9 mouse cellular contexts compared by ENCODE assay signal in genomic region chr2:32653764-32654163, GRCm38 (mm10). TPM values are rescaled to one million over a fixed set of nuclear protein-coding genes. Genes with fewer than 3 reads are reported as not detected.
DNase-seq lines count a peak whose midpoint lies in the region; ATAC-seq and TF ChIP-seq lines count a peak whose summit lies in the region.
"Had no signal": no experiment of that assay in that cellular context is flagged by ENCODE, and none has a peak within 500 bp of the region (broad histone marks: within the 10 kb centered on the region; RNA-seq: fewer than 3 reads in every experiment).

No protein-coding gene starts in this region.

- peaks cover 19% of the 10 kb centered on the region for H3K36me3 ChIP-seq in heart, adult 2 months (ENCODE audit: control insufficient read depth, insufficient read depth, low read length)
- H3K36me3 ChIP-seq in lung, embryonic 15.5 days = peaks cover 9% of the 10 kb centered on the region
- peaks cover 25% of the 10 kb centered on the region; the same call in 1 of the 2 replicates for H3K36me3 ChIP-seq in heart, postnatal 0 days (replicated peaks; ENCODE audit: control insufficient read depth, insufficient read depth, low read length)
- no peaks in the 10 kb centered on the region for H3K36me3 ChIP-seq in liver, postnatal 0 days (replicated peaks; ENCODE audit: insufficient read depth, low read length)

- DNase-seq in heart, adult 2 months = no peak
- no peak for DNase-seq in heart, adult 18-20 months
- DNase-seq in lung, postnatal 36 days = no peak
- no peak for DNase-seq in heart, postnatal 0 days (ENCODE audit: low spot score)
- DNase-seq in liver, postnatal 0 days = no peak
- DNase-seq in cerebellum, adult 9-10 months = no peak

- intact Hi-C loops in heart, adult 2 months (cut with DNase I) = loop anchor here (2.0 to 5.0 kb wide), 2 partner anchors 15 to 79 kb away; no protein-coding TSS in a partner anchor

- peak overlapping the region; percentile 90 for H3K27ac ChIP-seq in heart, adult 2 months
- H3K27ac ChIP-seq in lung, embryonic 15.5 days = peak overlapping the region; percentile 81
- peak overlapping the region; percentile 87 for H3K27ac ChIP-seq in heart, postnatal 0 days (ENCODE audit: low read depth)
- H3K27ac ChIP-seq in liver, postnatal 0 days (ENCODE audit: low read depth) = peak overlapping the region; percentile 77; the same call in 1 of the 2 replicates

- peaks cover 1% of the 10 kb centered on the region; the same call in 1 of the 2 replicates for H3K79me2 ChIP-seq in heart, adult 2 months (replicated peaks; ENCODE audit: control insufficient read depth, insufficient read depth, low read length)

- ATAC-seq in lung, embryonic 15.5 days (ENCODE audit: borderline replicate concordance, extremely low read depth, low FRiP score, low TSS enrichment) = no peak
- ATAC-seq in heart, postnatal 0 days (ENCODE audit: insufficient read depth, low read depth) = no peak
- ATAC-seq in liver, postnatal 0 days = no peak
- ATAC-seq in cerebellum, adult (ENCODE audit: insufficient number of reproducible peaks, low FRiP score, low TSS enrichment) = no peak

- 23% methylated on average over 7 of the region's 7 CpGs for WGBS in heart, adult 2 months
- 20% methylated on average over 7 of the region's 7 CpGs for WGBS in lung, embryonic 15.5 days
- 16% methylated on average over 7 of the region's 7 CpGs for WGBS in heart, postnatal 0 days
- 65% methylated on average over 7 of the region's 7 CpGs for whole genome bisulfite sequencing in liver, postnatal 0 days (ENCODE audit: insufficient replicate concordance)

- peak overlapping the region; percentile 43 for H3K4me3 ChIP-seq in heart, adult 2 months
- H3K4me3 ChIP-seq in lung, embryonic 15.5 days = no peak overlapping the region
- peak overlapping the region; percentile 3; the same call in 1 of the 2 replicates for H3K4me3 ChIP-seq in heart, postnatal 0 days (ENCODE audit: low read depth, low read length)
- no peak overlapping the region for H3K4me3 ChIP-seq in liver, postnatal 0 days (ENCODE audit: low read depth, low read length)

- H3K9ac ChIP-seq in heart, adult 2 months (ENCODE audit: low read depth, low read length) = peak overlapping the region; percentile 25
- no peak overlapping the region for H3K9ac ChIP-seq in lung, embryonic 15.5 days
- no peak overlapping the region for H3K9ac ChIP-seq in heart, postnatal 0 days (replicated peaks; ENCODE audit: low read depth, low read length)
- H3K9ac ChIP-seq in liver, postnatal 0 days (replicated peaks) = no peak overlapping the region

- peak overlapping the region; percentile 19; the same call in 1 of the 2 replicates for H3K4me2 ChIP-seq in lung, embryonic 15.5 days
- H3K4me2 ChIP-seq in heart, postnatal 0 days (ENCODE audit: low read depth, low read length) = peak overlapping the region; percentile 35
- H3K4me2 ChIP-seq in liver, postnatal 0 days (ENCODE audit: low read depth, low read length) = no peak overlapping the region

- no peak for TF ChIP-seq CTCF in heart, adult 2 months (IDR thresholded peaks at IDR 0.05)
- no peak for TF ChIP-seq CTCF in heart, postnatal 0 days (IDR thresholded peaks at IDR 0.05; ENCODE audit: low read depth)
- no peak for TF ChIP-seq CTCF in liver, postnatal 0 days (IDR thresholded peaks at IDR 0.05; ENCODE audit: low read depth)

- TF ChIP-seq EP300 in heart, adult 2 months (IDR thresholded peaks at IDR 0.05; ENCODE audit: insufficient read depth, low read depth, low read length) = no peak
- TF ChIP-seq EP300 in heart, postnatal 0 days (IDR thresholded peaks at IDR 0.05; ENCODE audit: low read depth) = no peak
- TF ChIP-seq EP300 in liver, postnatal 0 days (IDR thresholded peaks at IDR 0.05; ENCODE audit: low read depth) = no peak

- no peaks in the 10 kb centered on the region for H3K27me3 ChIP-seq in heart, adult 2 months (ENCODE audit: control insufficient read depth, insufficient read depth, low read length)
- H3K27me3 ChIP-seq in lung, embryonic 15.5 days = no peaks in the 10 kb centered on the region
- H3K27me3 ChIP-seq in heart, postnatal 0 days (ENCODE audit: control insufficient read depth, insufficient read depth, low read length) = no peaks in the 10 kb centered on the region
- H3K27me3 ChIP-seq in liver, postnatal 0 days (ENCODE audit: insufficient read depth, low read length) = no peaks in the 10 kb centered on the region

- H3K4me1 ChIP-seq in heart, adult 2 months (ENCODE audit: control insufficient read depth, insufficient read depth, low read length) = peaks cover 22% of the 10 kb centered on the region
- H3K4me1 ChIP-seq in lung, embryonic 15.5 days = peaks cover 39% of the 10 kb centered on the region
- H3K4me1 ChIP-seq in heart, postnatal 0 days (ENCODE audit: control insufficient read depth, insufficient read depth) = peaks cover 23% of the 10 kb centered on the region
- H3K4me1 ChIP-seq in liver, postnatal 0 days (ENCODE audit: insufficient read depth) = peaks cover 16% of the 10 kb centered on the region

- H3K9me3 ChIP-seq in lung, embryonic 15.5 days = no peaks in the 10 kb centered on the region
- H3K9me3 ChIP-seq in heart, postnatal 0 days (replicated peaks; ENCODE audit: control insufficient read depth, low read length) = no peaks in the 10 kb centered on the region
- H3K9me3 ChIP-seq in liver, postnatal 0 days (ENCODE audit: low read length) = no peaks in the 10 kb centered on the region

- peak; percentile 39; the same call in 1 of the 2 replicates for TF ChIP-seq POLR2A in heart, adult 2 months (IDR thresholded peaks at IDR 0.05; ENCODE audit: insufficient read depth, low read depth, low read length)

RNA-seq across cellular contexts. Expression of gene Eng, which starts 7.4 kb away (rescaled TPM):
- total RNA-seq in heart, adult 2 months (2021) = 100 to 1,000 TPM; 113 to 122 TPM
- 230 and 239 TPM in 2 replicates for polyA plus RNA-seq in heart, adult 2 months (2012; rRNA removed)
- 100 to 1,000 TPM in 1 of 2 experiments, 10 to 100 TPM in 1; 95.1 to 106 TPM for total RNA-seq in heart, adult 18-20 months (2021)
- polyA plus RNA-seq in lung, embryonic 15.5 days (2015; fragmentation: Nextera tagmentation; extraction: Ambion mirVana) = 102 and 107 TPM in 2 replicates
- 123 and 148 TPM in 2 replicates for total RNA-seq in heart, postnatal 0 days (2014; rRNA removed; ENCODE audit: low replicate concordance)
- 133 and 137 TPM in 2 replicates for polyA plus RNA-seq in heart, postnatal 0 days (2015; fragmentation: Nextera tagmentation; extraction: Ambion mirVana)
- 29.9 and 30.2 TPM in 2 replicates for polyA plus RNA-seq in liver, postnatal 0 days (2015; fragmentation: Nextera tagmentation; extraction: Ambion mirVana)
- total RNA-seq: neutrophil, adult 5-6 weeks had no signal

RNA-seq across cellular contexts. Expression of gene Ak1, which starts 32.2 kb away (rescaled TPM):
- total RNA-seq in heart, adult 2 months (2021) = 100 to 1,000 TPM; 606 to 670 TPM
- polyA plus RNA-seq in heart, adult 2 months (2012; rRNA removed) = 584 and 623 TPM in 2 replicates
- total RNA-seq in heart, adult 18-20 months (2021) = 100 to 1,000 TPM; 654 to 691 TPM
- 53.6 and 60.6 TPM in 2 replicates for polyA plus RNA-seq in lung, embryonic 15.5 days (2015; fragmentation: Nextera tagmentation; extraction: Ambion mirVana)
- total RNA-seq in heart, postnatal 0 days (2014; rRNA removed; ENCODE audit: low replicate concordance) = 544 and 572 TPM in 2 replicates
- polyA plus RNA-seq in heart, postnatal 0 days (2015; fragmentation: Nextera tagmentation; extraction: Ambion mirVana) = 721 and 737 TPM in 2 replicates
- 1.3 and 5.9 TPM in 2 replicates for polyA plus RNA-seq in liver, postnatal 0 days (2015; fragmentation: Nextera tagmentation; extraction: Ambion mirVana)
- total RNA-seq: neutrophil, adult 5-6 weeks had no signal

RNA-seq across cellular contexts. Expression of gene Fpgs, which starts 50.2 kb away (rescaled TPM):
- total RNA-seq in heart, adult 2 months (2021) = 1 to 10 TPM; 4.6 to 5.7 TPM
- 17.8 and 18.0 TPM in 2 replicates for polyA plus RNA-seq in heart, adult 2 months (2012; rRNA removed)
- total RNA-seq in heart, adult 18-20 months (2021) = 1 to 10 TPM; 4.4 to 5.0 TPM
- polyA plus RNA-seq in lung, embryonic 15.5 days (2015; fragmentation: Nextera tagmentation; extraction: Ambion mirVana) = 27.9 and 28.6 TPM in 2 replicates
- 13.6 and 14.5 TPM in 2 replicates for total RNA-seq in heart, postnatal 0 days (2014; rRNA removed; ENCODE audit: low replicate concordance)
- polyA plus RNA-seq in heart, postnatal 0 days (2015; fragmentation: Nextera tagmentation; extraction: Ambion mirVana) = 8.5 and 10.9 TPM in 2 replicates
- 85.3 and 95.9 TPM in 2 replicates for polyA plus RNA-seq in liver, postnatal 0 days (2015; fragmentation: Nextera tagmentation; extraction: Ambion mirVana)

RNA-seq across cellular contexts. Expression of gene St6galnac6, which starts 54.3 kb away (rescaled TPM):
- 100 to 1,000 TPM; 107 to 125 TPM for total RNA-seq in heart, adult 2 months (2021)
- polyA plus RNA-seq in heart, adult 2 months (2012; rRNA removed) = 129 and 174 TPM in 2 replicates
- 100 to 1,000 TPM; 108 to 117 TPM for total RNA-seq in heart, adult 18-20 months (2021)
- polyA plus RNA-seq in lung, embryonic 15.5 days (2015; fragmentation: Nextera tagmentation; extraction: Ambion mirVana) = 25.0 and 26.2 TPM in 2 replicates
- total RNA-seq in heart, postnatal 0 days (2014; rRNA removed; ENCODE audit: low replicate concordance) = 102 and 117 TPM in 2 replicates
- 44.1 and 44.3 TPM in 2 replicates for polyA plus RNA-seq in heart, postnatal 0 days (2015; fragmentation: Nextera tagmentation; extraction: Ambion mirVana)
- polyA plus RNA-seq in liver, postnatal 0 days (2015; fragmentation: Nextera tagmentation; extraction: Ambion mirVana) = 14.0 and 15.9 TPM in 2 replicates

RNA-seq across cellular contexts. Expression of gene Cdk9, which starts 59.1 kb away (rescaled TPM):
- total RNA-seq in heart, adult 2 months (2021) = 10 to 100 TPM; 21.0 to 25.3 TPM
- polyA plus RNA-seq in heart, adult 2 months (2012; rRNA removed) = 42.3 and 49.3 TPM in 2 replicates
- 10 to 100 TPM; 22.4 to 24.1 TPM for total RNA-seq in heart, adult 18-20 months (2021)
- polyA plus RNA-seq in lung, embryonic 15.5 days (2015; fragmentation: Nextera tagmentation; extraction: Ambion mirVana) = 89.6 and 98.7 TPM in 2 replicates
- total RNA-seq in heart, postnatal 0 days (2014; rRNA removed; ENCODE audit: low replicate concordance) = 42.4 and 58.4 TPM in 2 replicates
- polyA plus RNA-seq in heart, postnatal 0 days (2015; fragmentation: Nextera tagmentation; extraction: Ambion mirVana) = 33.1 and 35.5 TPM in 2 replicates
- 49.5 and 53.7 TPM in 2 replicates for polyA plus RNA-seq in liver, postnatal 0 days (2015; fragmentation: Nextera tagmentation; extraction: Ambion mirVana)

Comparison
In these comparisons a context has a peak if more than half of its experiments do, and no peak if none do; other contexts are left out.
1. H3K4me3 ChIP-seq: peak in heart, adult 2 months (single experiment) and heart, postnatal 0 days (single experiment); none in lung, embryonic 15.5 days (single experiment) and liver, postnatal 0 days (single experiment).
2. Peak in every context shown above with its lines, with median percentiles within 50 percentile points of each other: H3K27ac ChIP-seq.